Comparison of ENCODE assay signal across 14 mouse cellular contexts in genomic region chr17:80009926-80010325, GRCm38 (mm10). TPM values are rescaled to one million over a fixed set of nuclear protein-coding genes. Genes with fewer than 3 reads are reported as not detected.
DNase-seq lines count a peak whose midpoint lies in the region; ATAC-seq lines count a peak whose summit lies in the region.
"Had no signal": no experiment of that assay in that cellular context is flagged by ENCODE, and none has a peak within 500 bp of the region (broad histone marks: within the 10 kb centered on the region; RNA-seq: fewer than 3 reads in every experiment).

No protein-coding gene starts in this region.

- no peaks in the 10 kb centered on the region for H3K9me3 ChIP-seq in kidney, embryonic 15.5 days (replicated peaks)
- no peaks in the 10 kb centered on the region for H3K9me3 ChIP-seq in embryonic facial prominence, embryonic 12.5 days
- H3K9me3 ChIP-seq in neural tube, embryonic 11.5 days (ENCODE audit: control insufficient read depth, low read length) = no peaks in the 10 kb centered on the region

- no peak overlapping the region for H3K4me3 ChIP-seq in kidney, embryonic 15.5 days (replicated peaks)
- no peak overlapping the region for H3K4me3 ChIP-seq in embryonic facial prominence, embryonic 12.5 days
- H3K4me3 ChIP-seq in neural tube, embryonic 11.5 days (ENCODE audit: low read depth, low read length) = no peak overlapping the region

- peaks cover 35% of the 10 kb centered on the region for H3K4me1 ChIP-seq in kidney, embryonic 15.5 days
- H3K4me1 ChIP-seq in embryonic facial prominence, embryonic 12.5 days = peaks cover 26% of the 10 kb centered on the region
- H3K4me1 ChIP-seq in neural tube, embryonic 11.5 days (ENCODE audit: control insufficient read depth, insufficient read depth, low read length) = peaks cover 9% of the 10 kb centered on the region; the same call in 1 of the 2 replicates

- DNase-seq in kidney, postnatal 25 days = no peak
- DNase-seq in brain, adult 2 months (ENCODE audit: low read depth, low spot score) = peak; percentile 24
- peak; percentile 21 for DNase-seq in neural tube, embryonic 11.5 days (ENCODE audit: low spot score)
- no peak for DNase-seq in urinary bladder, postnatal 10 days (ENCODE audit: low spot score)
- no peak for DNase-seq in frontal cortex, adult 2 months (ENCODE audit: extremely low spot score in 1 of 2, low spot score in 1 of 2)
- DNase-seq: adrenal gland, postnatal 36 days; cerebellum, adult 11 months; lung, adult 18-20 months; right cerebral cortex, postnatal 4 days; thymus, postnatal 36 days had no signal

- WGBS in kidney, embryonic 15.5 days = 23% methylated on average over 15 of the region's 15 CpGs
- WGBS in embryonic facial prominence, embryonic 12.5 days = 7% methylated on average over 15 of the region's 15 CpGs
- WGBS in neural tube, embryonic 11.5 days = 29% methylated on average over 15 of the region's 15 CpGs

- no peak overlapping the region for H3K27ac ChIP-seq in kidney, embryonic 15.5 days
- H3K27ac ChIP-seq in embryonic facial prominence, embryonic 12.5 days = no peak overlapping the region
- no peak overlapping the region for H3K27ac ChIP-seq in neural tube, embryonic 11.5 days (ENCODE audit: low read depth, low read length)

- peaks cover 6% of the 10 kb centered on the region; the same call in 1 of the 2 replicates for H3K27me3 ChIP-seq in kidney, embryonic 15.5 days
- no peaks in the 10 kb centered on the region for H3K27me3 ChIP-seq in embryonic facial prominence, embryonic 12.5 days
- no peaks in the 10 kb centered on the region for H3K27me3 ChIP-seq in neural tube, embryonic 11.5 days (ENCODE audit: control insufficient read depth, insufficient read depth, low read length)
- H3K27me3 ChIP-seq: CH12.LX had no signal

- H3K9ac ChIP-seq in kidney, embryonic 15.5 days = no peak overlapping the region
- no peak overlapping the region for H3K9ac ChIP-seq in embryonic facial prominence, embryonic 12.5 days
- H3K9ac ChIP-seq in neural tube, embryonic 11.5 days (ENCODE audit: low read length) = no peak overlapping the region

- H3K36me3 ChIP-seq in kidney, embryonic 15.5 days = no peaks in the 10 kb centered on the region
- H3K36me3 ChIP-seq in embryonic facial prominence, embryonic 12.5 days = no peaks in the 10 kb centered on the region
- no peaks in the 10 kb centered on the region for H3K36me3 ChIP-seq in neural tube, embryonic 11.5 days (ENCODE audit: control insufficient read depth, insufficient read depth, low read length)

- peak overlapping the region; percentile 21; the same call in 1 of the 2 replicates for H3K4me2 ChIP-seq in kidney, embryonic 15.5 days
- H3K4me2 ChIP-seq in embryonic facial prominence, embryonic 12.5 days (replicated peaks) = peak overlapping the region; percentile 24
- H3K4me2 ChIP-seq in neural tube, embryonic 11.5 days (ENCODE audit: low read depth) = no peak overlapping the region

- ATAC-seq in kidney, embryonic 15.5 days (replicated peaks; ENCODE audit: low FRiP score) = no peak
- 0 out of 2 replicates have a peak, but pooled peaks have one; percentile 33 for ATAC-seq in embryonic facial prominence, embryonic 12.5 days (ENCODE audit: insufficient number of reproducible peaks, insufficient read depth, low FRiP score, low TSS enrichment)
- no peak for ATAC-seq in neural tube, embryonic 11.5 days (ENCODE audit: insufficient read depth, low FRiP score, low TSS enrichment)
- ATAC-seq: forebrain, embryonic 16.5 days had no signal

RNA-seq across cellular contexts. Expression of gene Hnrnpll, which starts 52.2 kb away (rescaled TPM):
- 65.5 and 67.1 TPM in 2 replicates for polyA plus RNA-seq in kidney, embryonic 15.5 days (2015; fragmentation: Nextera tagmentation; extraction: Ambion mirVana)
- polyA plus RNA-seq in embryonic facial prominence, embryonic 12.5 days (2016; fragmentation: Nextera tagmentation; extraction: Ambion mirVana) = 107 and 109 TPM in 2 replicates
- polyA plus RNA-seq in neural tube, embryonic 11.5 days (2014; fragmentation: Nextera tagmentation; extraction: Ambion mirVana) = 117 and 131 TPM in 2 replicates
- polyA plus RNA-seq in frontal cortex, adult 2 months (2012; rRNA removed) = 50.8 and 58.0 TPM in 2 replicates

Comparison
In these comparisons a context has a peak if more than half of its experiments do, and no peak if none do; other contexts are left out.
1. DNase-seq: peak in brain, adult 2 months (single experiment) and neural tube, embryonic 11.5 days (single experiment); none in kidney, postnatal 25 days (0 of 2), urinary bladder, postnatal 10 days (single experiment) and frontal cortex, adult 2 months (0 of 2).